Mouse (Mus musculus): Measurements from ENCODE around the gene P4hb. TPM values are rescaled to one million over a fixed set of nuclear protein-coding genes. Genes with fewer than 3 reads are reported as not detected.
A peak's percentile ranks its signal among the peaks of the same experiment; 100 is the strongest.

Gene P4hb
- total and polyA plus RNA-seq, 3 experiments = 563 to 1,152 (median 625) TPM

DNA sequence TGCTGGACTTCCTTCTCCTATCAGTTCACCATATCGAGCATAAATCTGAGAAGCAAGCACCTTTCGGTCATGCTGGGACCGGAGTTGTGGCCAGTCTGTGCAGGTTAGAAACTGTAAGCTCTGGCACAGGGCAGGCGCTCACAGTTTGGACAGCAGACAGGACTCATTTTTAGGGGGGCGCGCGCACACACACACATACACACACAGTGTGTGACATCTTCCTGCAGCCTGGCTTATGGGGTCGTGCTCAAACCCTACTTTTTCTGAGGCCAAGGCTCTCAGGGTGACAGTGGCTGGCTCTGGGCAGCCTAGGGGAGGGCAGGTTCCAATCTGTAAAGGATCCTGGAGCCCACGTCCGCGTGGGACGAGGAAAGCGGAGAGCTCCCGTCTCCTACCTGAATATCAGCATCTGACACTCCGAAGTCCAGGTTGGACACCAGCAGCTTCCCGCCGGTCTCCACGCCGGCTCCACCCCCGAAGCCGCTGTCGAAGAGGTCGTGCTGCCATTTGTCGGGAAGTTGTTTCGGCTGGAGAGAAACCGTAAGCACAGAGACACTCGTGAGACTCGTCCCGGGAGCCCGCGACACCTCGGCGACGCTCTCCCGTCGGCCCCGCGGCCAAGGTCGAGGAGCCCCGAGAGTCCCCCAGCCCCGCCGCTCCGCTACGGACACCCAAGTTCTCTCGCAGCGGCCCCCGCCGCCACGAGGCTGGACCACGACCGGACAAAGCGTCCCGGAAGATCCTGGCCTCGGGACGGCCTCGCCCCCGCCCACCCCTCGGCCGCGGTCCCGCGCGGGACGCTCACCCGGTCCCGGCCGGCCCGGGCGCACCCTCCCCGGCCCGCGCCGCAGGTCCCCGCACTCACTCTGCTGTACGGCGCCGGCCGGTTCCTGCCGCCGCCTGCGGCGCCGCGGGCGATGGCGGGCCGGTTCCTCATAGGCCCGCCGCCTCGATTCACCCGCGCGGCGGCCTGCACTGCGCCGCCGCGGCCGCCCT is 24.5 kb upstream of the P4hb start:
- peak overlapping the region; percentile 99 for H3K9ac ChIP-seq (ENCODE audit: control insufficient read depth, low read depth, low read length, poor library complexity, severe bottlenecking)
- no peaks in the 10 kb centered on the region for H3K9me3 ChIP-seq (replicated peaks; ENCODE audit: insufficient read depth, low read length)
- DNase-seq (ENCODE audit: low read depth, low spot score) = peak; percentile 62
- peaks cover 65% of the 10 kb centered on the region for H3K79me2 ChIP-seq (ENCODE audit: control insufficient read depth, insufficient read depth, low read length, poor library complexity)
- peak overlapping the region; percentile 70 for H3K27ac ChIP-seq (ENCODE audit: control insufficient read depth, low read depth, low read length)
- H3K36me3 ChIP-seq (ENCODE audit: control insufficient read depth in 1 of 2, insufficient read depth in 2 of 2, low read length in 2 of 2) = peaks cover 45 to 57% of the 10 kb centered on the region in 2 experiments
- no peaks in the 10 kb centered on the region for H3K27me3 ChIP-seq (ENCODE audit: control insufficient read depth in 1 of 2, insufficient read depth in 2 of 2, low read length in 2 of 2)
- H3K4me1 ChIP-seq (ENCODE audit: control insufficient read depth in 1 of 2, insufficient read depth in 2 of 2, low read length in 2 of 2) = peaks cover 5 to 41% of the 10 kb centered on the region in 2 experiments
- TF ChIP-seq SIN3A (IDR thresholded peaks at IDR 0.05; ENCODE audit: low read length) (peak; percentile 21; the same call in 1 of the 2 replicates), NELFE (IDR thresholded peaks at IDR 0.05; ENCODE audit: low read depth, low read length) (no peak), GABPA (IDR thresholded peaks at IDR 0.05; ENCODE audit: low read depth, low read length) (no peak), RAD21 (IDR thresholded peaks at IDR 0.05; ENCODE audit: low read depth, low read length) (no peak), NRF1 (IDR thresholded peaks at IDR 0.05; ENCODE audit: insufficient read depth, low read depth, low read length, poor library complexity, severe bottlenecking) (no peak), HCFC1 (IDR thresholded peaks at IDR 0.05; ENCODE audit: low read depth, low read length) (0 out of 2 replicates have a peak, but pooled peaks have one; percentile 30), E2F4 (IDR thresholded peaks at IDR 0.05; ENCODE audit: borderline replicate concordance, low read depth, low read length) (no peak), MAZ (IDR thresholded peaks at IDR 0.05; ENCODE audit: low read depth, low read length) (no peak), TBP (IDR thresholded peaks at IDR 0.05; ENCODE audit: low read depth, low read length) (0 out of 2 replicates have a peak, but pooled peaks have one; percentile 12), UBTF (IDR thresholded peaks at IDR 0.05; ENCODE audit: borderline replicate concordance, insufficient read depth, low read depth, low read length) (no peak), MAFK (IDR thresholded peaks at IDR 0.05; ENCODE audit: borderline replicate concordance, low read depth, low read length) (no peak), CHD1 (IDR thresholded peaks at IDR 0.05; ENCODE audit: low read depth, low read length) (0 out of 2 replicates have a peak, but pooled peaks have one; percentile 70), ZKSCAN1 (IDR thresholded peaks at IDR 0.05; ENCODE audit: low read depth, low read length) (no peak), POLR2A (IDR thresholded peaks at IDR 0.05; ENCODE audit: control insufficient read depth in 1 of 2, insufficient read depth in 1 of 2, low read depth in 1 of 2, low read length in 2 of 2, poor library complexity in 1 of 2) (no peak; a peak in 1 of 4 replicates), CHD2 (IDR thresholded peaks at IDR 0.05; ENCODE audit: low read length) (no peak)
- peak overlapping the region; percentile 74 to 95 for H3K4me3 ChIP-seq (ENCODE audit: control insufficient read depth in 1 of 2, insufficient read depth in 1 of 2, low read depth in 2 of 2, low read length in 2 of 2)

DNA sequence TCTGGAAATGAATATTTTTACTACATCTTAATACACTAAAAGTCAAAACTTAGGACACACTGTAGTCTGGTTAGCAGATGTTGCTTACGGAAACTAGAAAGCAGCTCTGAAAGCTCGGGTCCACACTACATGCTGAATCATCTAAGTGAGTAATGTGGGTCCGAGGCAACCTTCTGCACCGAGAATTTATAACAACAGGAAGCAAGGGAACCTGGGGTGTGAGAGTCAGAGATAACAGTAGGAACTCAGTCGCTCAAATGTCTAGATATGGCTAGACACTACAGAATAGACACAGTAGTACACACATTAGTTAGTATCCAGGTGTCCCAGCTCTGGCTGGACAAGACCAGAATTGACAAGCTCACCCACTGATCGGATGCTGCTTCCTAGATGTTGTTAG is 15.5 kb upstream of the P4hb start:
- H3K36me3 ChIP-seq (ENCODE audit: control insufficient read depth in 1 of 2, insufficient read depth in 2 of 2, low read length in 2 of 2) = peaks cover 38 to 50% of the 10 kb centered on the region in 2 experiments
- DNase-seq (ENCODE audit: low read depth, low spot score) = peak; percentile 94
- H3K9me3 ChIP-seq (replicated peaks; ENCODE audit: insufficient read depth, low read length) = no peaks in the 10 kb centered on the region
- no peaks in the 10 kb centered on the region for H3K27me3 ChIP-seq (ENCODE audit: control insufficient read depth in 1 of 2, insufficient read depth in 2 of 2, low read length in 2 of 2)
- peaks cover 13 to 24% of the 10 kb centered on the region in 2 experiments for H3K4me1 ChIP-seq (ENCODE audit: control insufficient read depth in 1 of 2, insufficient read depth in 2 of 2, low read length in 2 of 2)
- peak overlapping the region; percentile 81 for H3K27ac ChIP-seq (ENCODE audit: control insufficient read depth, low read depth, low read length)
- H3K4me3 ChIP-seq (ENCODE audit: control insufficient read depth in 1 of 2, insufficient read depth in 1 of 2, low read depth in 2 of 2, low read length in 2 of 2) = no peak overlapping the region
- H3K9ac ChIP-seq (ENCODE audit: control insufficient read depth, low read depth, low read length, poor library complexity, severe bottlenecking) = no peak overlapping the region
- H3K79me2 ChIP-seq (ENCODE audit: control insufficient read depth, insufficient read depth, low read length, poor library complexity) = peaks cover 14% of the 10 kb centered on the region
- TF ChIP-seq E2F4 (IDR thresholded peaks at IDR 0.05; ENCODE audit: borderline replicate concordance, low read depth, low read length) (no peak), MYC (IDR thresholded peaks at IDR 0.05; ENCODE audit: low read depth, low read length) (peak; percentile 87; the same call in 1 of the 2 replicates), ZC3H11A (IDR thresholded peaks at IDR 0.05; ENCODE audit: low read depth, low read length) (no peak), MAX (IDR thresholded peaks at IDR 0.05; ENCODE audit: low read length) (0 out of 2 replicates have a peak, but pooled peaks have one; percentile 38), ZNF384 (IDR thresholded peaks at IDR 0.05; ENCODE audit: low read depth, low read length) (no peak; the same call in 1 of the 2 replicates), EP300 (IDR thresholded peaks at IDR 0.05; ENCODE audit: low read depth in 1 of 2, low read length in 2 of 2) (peak; percentile 88 to 89), HCFC1 (IDR thresholded peaks at IDR 0.05; ENCODE audit: low read depth, low read length) (0 out of 2 replicates have a peak, but pooled peaks have one; percentile 54), TCF12 (IDR thresholded peaks at IDR 0.05; ENCODE audit: low read depth, low read length) (peak; percentile 88), TAL1 (IDR thresholded peaks at IDR 0.05; ENCODE audit: low read length) (peak; percentile 91), UBTF (IDR thresholded peaks at IDR 0.05; ENCODE audit: borderline replicate concordance, insufficient read depth, low read depth, low read length) (no peak), SIN3A (IDR thresholded peaks at IDR 0.05; ENCODE audit: low read length) (peak; percentile 85), BHLHE40 (IDR thresholded peaks at IDR 0.05; ENCODE audit: borderline replicate concordance, low read depth, low read length) (0 out of 2 replicates have a peak, but pooled peaks have one; percentile 34), GATA1 (IDR thresholded peaks at IDR 0.05; ENCODE audit: low read depth, low read length) (peak; percentile 93), MAFK (IDR thresholded peaks at IDR 0.05; ENCODE audit: borderline replicate concordance, low read depth, low read length) (peak; percentile 84; the same call in 1 of the 2 replicates), RCOR1 (IDR thresholded peaks at IDR 0.05; ENCODE audit: low read depth, low read length) (peak; percentile 53; the same call in 1 of the 2 replicates), POLR2A (IDR thresholded peaks at IDR 0.05; ENCODE audit: control insufficient read depth in 1 of 2, insufficient read depth in 1 of 2, low read depth in 1 of 2, low read length in 2 of 2, poor library complexity in 1 of 2) (0 out of 4 replicates have a peak, but pooled peaks of 1 of the 2 experiments have one; percentile 20), ETS1 (IDR thresholded peaks at IDR 0.05; ENCODE audit: low read depth, low read length) (peak; percentile 89)
